Mouse (Mus musculus): ENCODE measurements around the gene Armc12.

- TF ChIP-seq CTCF (IDR thresholded peaks at IDR 0.05; ENCODE audit: borderline replicate concordance, insufficient read depth, low read length) (no peak), POLR2A (IDR thresholded peaks at IDR 0.05; ENCODE audit: low read depth, low read length) (no peak)
These were observed 17.9 kb upstream of the Armc12 start for GRCm38 (mm10) chr17:28512696-28513095.
